Mouse (Mus musculus) adrenal gland, adult 18-20 months (tissue): ENCODE measurements around the gene Hnrnph3. TPM values are rescaled to one million over a fixed set of nuclear protein-coding genes. Genes with fewer than 3 reads are reported as not detected.

Experiments used
- DNase-seq, 2 experiments: peaks; one replicate each; pipeline ENCODE4 v3.0.0; 2021 to 2022; ENCODE audit warnings: low spot score in 2 of 2
- total RNA-seq, 2 experiments: library from RNA; stranded (reverse); gene quantifications; 1 replicate in 1 of 2; 2 replicates in 1 of 2; pipeline ENCODE4 v1.2.3; 2021

The Hnrnph3 gene
- total RNA-seq, 2 experiments from 2014 or later = 51.1 to 53.6 TPM

- no peak for DNase-seq
Measured at GRCm38 (mm10) chr10:63032956-63033355, 8.9 kb upstream of the Hnrnph3 start.

- no peak for DNase-seq
Measured at GRCm38 (mm10) chr10:63032267-63032666, 8.2 kb upstream of the Hnrnph3 start.

- no peak for DNase-seq
Measured at GRCm38 (mm10) chr10:63028396-63028795, 4.4 kb upstream of the Hnrnph3 start.

- DNase-seq = peak in 1 of 2 experiments; percentile 36
Measured at GRCm38 (mm10) chr10:63027376-63028161, 3.6 kb upstream of the Hnrnph3 start.

- no peak for DNase-seq
Measured at GRCm38 (mm10) chr10:63026795-63027160, 2.8 kb upstream of the Hnrnph3 start.

GRCm38 (mm10) chr10:63026156-63026794 is 2.3 kb upstream of the Hnrnph3 start:
- DNase-seq = no peak

- no peak for DNase-seq
Measured at GRCm38 (mm10) chr10:63025491-63026011, 1.5 kb upstream of the Hnrnph3 start.

- DNase-seq = no peak
Measured at GRCm38 (mm10) chr10:63025016-63025415, 999 bp upstream of the Hnrnph3 start.

GRCm38 (mm10) chr10:63024580-63024910 is 528 bp upstream of the Hnrnph3 start:
- peak; percentile 51 to 59 for DNase-seq

- DNase-seq = peak; percentile 74 to 75
Measured at GRCm38 (mm10) chr10:63023121-63023748, 782 bp downstream of the Hnrnph3 start.

- no peak for DNase-seq
Measured at GRCm38 (mm10) chr10:63022541-63023120, 1.4 kb downstream of the Hnrnph3 start.

GRCm38 (mm10) chr10:63021702-63022101 is 2.3 kb downstream of the Hnrnph3 start:
- DNase-seq = no peak

GRCm38 (mm10) chr10:63019304-63019703 is 4.7 kb downstream of the Hnrnph3 start:
- DNase-seq = no peak

- no peak for DNase-seq
Measured at GRCm38 (mm10) chr10:63014168-63014567, 9.8 kb downstream of the Hnrnph3 start.

- DNase-seq = no peak
Measured at GRCm38 (mm10) chr10:63013476-63013875, 10.5 kb downstream of the Hnrnph3 start.

GRCm38 (mm10) chr10:63011556-63011955 is 12.5 kb downstream of the Hnrnph3 start:
- DNase-seq = no peak

GRCm38 (mm10) chr10:63010268-63010667 is 13.7 kb downstream of the Hnrnph3 start:
- DNase-seq = no peak

- no peak for DNase-seq
Measured at GRCm38 (mm10) chr10:63008193-63008592, 15.8 kb downstream of the Hnrnph3 start.

- no peak for DNase-seq
Measured at GRCm38 (mm10) chr10:63004556-63004955, 19.5 kb downstream of the Hnrnph3 start.

- no peak for DNase-seq
Measured at GRCm38 (mm10) chr10:63003252-63003651, 20.8 kb downstream of the Hnrnph3 start.

GRCm38 (mm10) chr10:63000584-63000983 is 23.4 kb downstream of the Hnrnph3 start:
- DNase-seq = no peak

GRCm38 (mm10) chr10:62993991-62994390 is 30.0 kb downstream of the Hnrnph3 start:
- no peak for DNase-seq
